Mouse (Mus musculus) MEL (cell line): ENCODE measurements around the gene Trpm4.

Source experiments
- CTCF ChIP-seq, 3 experiments: IDR thresholded peaks in 2 of 3; conservative IDR thresholded peaks in 1 of 3; 2 replicates each; pipeline ENCODE4 v1.5.1; 2011 to 2012; ENCODE audit warnings: low read length in 3 of 3, low read depth in 2 of 3, mild to moderate bottlenecking in 2 of 3, improper control_type of control experiment in 1 of 3, inconsistent platforms in 1 of 3, mixed read lengths in 1 of 3, moderate library complexity in 1 of 3; ENCODE audit not compliant: control insufficient read depth in 1 of 3, insufficient read depth in 1 of 3, poor library complexity in 1 of 3, severe bottlenecking in 1 of 3
- EP300 ChIP-seq, 2 experiments: IDR thresholded peaks; 2 replicates each; pipeline ENCODE4 v1.6.1; 2011; ENCODE audit warnings: improper control_type of control experiment in 2 of 2, low read length in 2 of 2, low read depth in 1 of 2, mild to moderate bottlenecking in 1 of 2
- GABPA ChIP-seq: IDR thresholded peaks from 2 replicates; pipeline ENCODE4 v1.6.1; 2012; ENCODE audit warnings: low read depth, mild to moderate bottlenecking, inconsistent platforms, low read length, improper control_type of control experiment, moderate library complexity
- MAX ChIP-seq: IDR thresholded peaks from 2 replicates; pipeline ENCODE4 v1.6.1; 2011; ENCODE audit warnings: low read length, improper control_type of control experiment
- MAZ ChIP-seq: IDR thresholded peaks from 2 replicates; pipeline ENCODE4 v1.6.1; 2012; ENCODE audit warnings: low read depth, mild to moderate bottlenecking, inconsistent platforms, low read length, improper control_type of control experiment
- MYB ChIP-seq: IDR thresholded peaks from 2 replicates; pipeline ENCODE4 v1.6.1; 2011; ENCODE audit warnings: mild to moderate bottlenecking, low read depth, low read length, improper control_type of control experiment
- POLR2A ChIP-seq, 2 experiments: IDR thresholded peaks; 2 replicates each; pipeline ENCODE4 v1.6.1; 2011 to 2012; ENCODE audit warnings: low read length in 2 of 2, mild to moderate bottlenecking in 2 of 2, control low read depth in 1 of 2, improper control_type of control experiment in 1 of 2, low read depth in 1 of 2, moderate library complexity in 1 of 2; ENCODE audit not compliant: control insufficient read depth in 1 of 2, insufficient read depth in 1 of 2, poor library complexity in 1 of 2
- TAL1 ChIP-seq: IDR thresholded peaks from 2 replicates; pipeline ENCODE4 v1.6.1; 2012; ENCODE audit warnings: mild to moderate bottlenecking, inconsistent platforms, low read length, moderate library complexity, mixed read lengths
- ZMIZ1 ChIP-seq: IDR thresholded peaks from 2 replicates; pipeline ENCODE4 v1.6.1; 2012; ENCODE audit warnings: low read depth, mild to moderate bottlenecking, inconsistent platforms, low read length, improper control_type of control experiment, moderate library complexity

GRCm38 (mm10) chr7:45315182-45315701 lies 18.3 kb downstream of the Trpm4 start:
- TF ChIP-seq TAL1 (no peak), MAX (no peak), POLR2A (IDR thresholded peaks at IDR 0.05; ENCODE audit: control insufficient read depth in 1 of 2, insufficient read depth in 1 of 2, low read depth in 1 of 2, low read length in 2 of 2, poor library complexity in 1 of 2) (no peak), MAZ (no peak), MYB (no peak), GABPA (no peak), CTCF (IDR thresholded peaks at IDR 0.05 in 2 of 3, conservative IDR thresholded peaks at IDR 0.05 in 1 of 3; ENCODE audit: control insufficient read depth in 1 of 3, insufficient read depth in 1 of 3, low read depth in 2 of 3, low read length in 3 of 3, poor library complexity in 1 of 3, severe bottlenecking in 1 of 3) (no peak), ZMIZ1 (no peak), EP300 (IDR thresholded peaks at IDR 0.05; ENCODE audit: low read depth in 1 of 2, low read length in 2 of 2) (no peak)
